Mouse (Mus musculus) G1E (cell line): ENCODE measurements around the gene Ccdc14. TPM values are rescaled to one million over a fixed set of nuclear protein-coding genes. Genes with fewer than 3 reads are reported as not detected.
"Not testable (repeated sequence)": the region's sequence is repeated elsewhere in the genome, so short reads cannot be mapped to it uniquely, and the experiment has no call there.

Experiments used
- ATAC-seq: 2 replicates; pipeline ENCODE4 v1.8.0; 2016; ENCODE audit warnings: mild to moderate bottlenecking; ENCODE audit not compliant: insufficient number of reproducible peaks, poor library complexity, low FRiP score, severe bottlenecking; ENCODE audit errors: extremely low read depth
- DNase-seq: peaks from one replicate; pipeline ENCODE4 v3.0.0; 2012; ENCODE audit warnings: low spot score
- H3K27me3 ChIP-seq: 2 replicates; pipeline ENCODE4 v1.6.1; 2012; ENCODE audit warnings: mild to moderate bottlenecking, low read length, inconsistent platforms; ENCODE audit not compliant: insufficient read depth
- H3K36me3 ChIP-seq: replicated peaks from 2 replicates; pipeline ENCODE3; 2012; ENCODE audit warnings: mild to moderate bottlenecking, inconsistent platforms
- H3K4me1 ChIP-seq: 2 replicates; pipeline ENCODE4 v1.6.1; 2012; ENCODE audit warnings: low read depth, low read length, inconsistent platforms, mixed read lengths; ENCODE audit not compliant: insufficient read depth
- H3K4me3 ChIP-seq: 2 replicates; pipeline ENCODE4 v1.5.1; 2012; ENCODE audit warnings: low read depth, mild to moderate bottlenecking, inconsistent platforms, low read length, moderate library complexity, mixed read lengths
- H3K9me3 ChIP-seq: replicated peaks from 2 replicates; pipeline ENCODE4 v1.6.1; 2012; ENCODE audit warnings: inconsistent platforms
- CTCF ChIP-seq: IDR thresholded peaks from 2 replicates; pipeline ENCODE4 v1.5.1; 2012; ENCODE audit warnings: low read depth, low read length, inconsistent platforms, mixed read lengths
- GATA1 ChIP-seq: IDR thresholded peaks from 2 replicates; pipeline ENCODE4 v1.6.1; 2012; ENCODE audit warnings: borderline replicate concordance, low read length, inconsistent platforms, mixed read lengths
- GATA2 ChIP-seq: IDR thresholded peaks from 2 replicates; pipeline ENCODE4 v1.6.1; 2012; ENCODE audit warnings: low read depth, low read length, inconsistent platforms, borderline replicate concordance
- POLR2AphosphoS5 ChIP-seq: IDR thresholded peaks from 2 replicates; pipeline ENCODE4 v1.6.1; 2012; ENCODE audit warnings: low read depth, low read length, inconsistent platforms; ENCODE audit not compliant: insufficient replicate concordance
- TAL1 ChIP-seq: conservative IDR thresholded peaks from 2 replicates; pipeline ENCODE4 v1.6.1; 2012; ENCODE audit warnings: low read depth, low read length, inconsistent platforms, mixed read lengths
- polyA plus RNA-seq: library from polyadenylated mRNA; stranded (reverse); fragments of >175 nt; gene quantifications from 2 replicates; pipeline ENCODE4 v1.2.3, GENCODE M21; 2012
- total RNA-seq, 2 experiments: library from RNA; stranded (forward) in 1 of 2; stranded (reverse) in 1 of 2; fragments of 200-1000 nt in 1 of 2; fragments of >200 nt in 1 of 2; fragmentation: Nextera tagmentation in 1 of 2; gene quantifications; 2 replicates each; pipeline ENCODE4 v1.2.3; 2014 to 2017

The Ccdc14 gene
- total and polyA plus RNA-seq, 3 experiments = 1.3 to 27.4 (median 25.6) TPM

GRCm38 (mm10) chr16:34706019-34706418 is 15.6 kb downstream of the Ccdc14 start:
- DNase-seq (no peak), ATAC-seq (no peak)
- H3K4me1 ChIP-seq = no peaks in the 10 kb centered on the region
- no peak for TF ChIP-seq GATA1
- no peak for TF ChIP-seq TAL1
- TF ChIP-seq GATA2 = no peak
- no peak for TF ChIP-seq CTCF
- no peak for TF ChIP-seq POLR2AphosphoS5
- H3K27me3 ChIP-seq = no peaks in the 10 kb centered on the region
- H3K36me3 ChIP-seq = peaks cover 73% of the 10 kb centered on the region
- H3K9me3 ChIP-seq = no peaks in the 10 kb centered on the region
- no peak overlapping the region for H3K4me3 ChIP-seq

GRCm38 (mm10) chr16:34706487-34706946 is 16.1 kb downstream of the Ccdc14 start:
- Histone ChIP-seq H3K36me3 (peaks cover 70% of the 10 kb centered on the region), H3K9me3 (no peaks in the 10 kb centered on the region), H3K4me1 (no peaks in the 10 kb centered on the region), H3K27me3 (no peaks in the 10 kb centered on the region), H3K4me3 (no peak overlapping the region)
- ATAC-seq (no peak), DNase-seq (no peak)
- TF ChIP-seq GATA2 (no peak), CTCF (no peak), TAL1 (no peak), GATA1 (no peak), POLR2AphosphoS5 (no peak)

- ATAC-seq = no peak
- no peaks in the 10 kb centered on the region for H3K27me3 ChIP-seq
- DNase-seq = no peak
These were observed 21.1 kb downstream of the Ccdc14 start for GRCm38 (mm10) chr16:34711481-34711880.

GRCm38 (mm10) chr16:34725156-34725555 is 34.7 kb downstream of the Ccdc14 start:
- no peak for ATAC-seq
- Histone ChIP-seq H3K36me3 (peaks cover 50% of the 10 kb centered on the region), H3K27me3 (no peaks in the 10 kb centered on the region)

More at GRCm38 (mm10) chr16:34711481-34711880, 21.1 kb downstream of the Ccdc14 start:
- H3K9me3 ChIP-seq = no peaks in the 10 kb centered on the region
- peaks cover 70% of the 10 kb centered on the region for H3K36me3 ChIP-seq
- H3K4me1 ChIP-seq = no peaks in the 10 kb centered on the region
- TF ChIP-seq TAL1 (no peak), GATA1 (no peak), GATA2 (no peak), POLR2AphosphoS5 (no peak), CTCF (no peak)
- H3K4me3 ChIP-seq = no peak overlapping the region

GRCm38 (mm10) chr16:34728610-34729009 is 38.2 kb downstream of the Ccdc14 start:
- H3K4me1 ChIP-seq, ATAC-seq, H3K9me3 ChIP-seq, DNase-seq, H3K4me3 ChIP-seq, H3K27me3 ChIP-seq: not testable (repeated sequence)
- H3K36me3 ChIP-seq = peaks cover 29% of the 10 kb centered on the region

More at GRCm38 (mm10) chr16:34725156-34725555, 34.7 kb downstream of the Ccdc14 start:
- no peak for DNase-seq
- no peak for TF ChIP-seq CTCF
- no peaks in the 10 kb centered on the region for H3K9me3 ChIP-seq
- H3K4me1 ChIP-seq = peaks cover 8% of the 10 kb centered on the region; the same call in 1 of the 2 replicates
- no peak overlapping the region for H3K4me3 ChIP-seq

GRCm38 (mm10) chr16:34729371-34729770 is 39.0 kb downstream of the Ccdc14 start:
- TF ChIP-seq TAL1 (no peak), CTCF (no peak), GATA2 (no peak), POLR2AphosphoS5 (no peak), GATA1 (no peak)
- peaks cover 10% of the 10 kb centered on the region; the same call in 1 of the 2 replicates for H3K4me1 ChIP-seq

GRCm38 (mm10) chr16:34738656-34739233 is 48.3 kb downstream of the Ccdc14 start:
- Histone ChIP-seq H3K36me3 (no peaks in the 10 kb centered on the region), H3K27me3 (peaks cover 19% of the 10 kb centered on the region), H3K4me1 (peaks cover 3% of the 10 kb centered on the region; the same call in 1 of the 2 replicates), H3K9me3 (peaks cover 2% of the 10 kb centered on the region), H3K4me3 (no peak overlapping the region)
- no peak for DNase-seq
- TF ChIP-seq CTCF = no peak
- no peak for TF ChIP-seq TAL1
- TF ChIP-seq GATA1 = no peak
- no peak for TF ChIP-seq GATA2
- TF ChIP-seq POLR2AphosphoS5 = no peak
- ATAC-seq = 0 out of 2 replicates have a peak, but pooled peaks have one; percentile 15

More at GRCm38 (mm10) chr16:34729371-34729770, 39.0 kb downstream of the Ccdc14 start:
- no peaks in the 10 kb centered on the region for H3K9me3 ChIP-seq
- H3K36me3 ChIP-seq = peaks cover 23% of the 10 kb centered on the region
- H3K4me3 ChIP-seq = no peak overlapping the region
- ATAC-seq (no peak), DNase-seq (no peak)
- H3K27me3 ChIP-seq = no peaks in the 10 kb centered on the region
